Mouse (Mus musculus) ES-E14 (cell line): Measurements from ENCODE around the gene Nup88.

Source experiments
- CHD2 ChIP-seq: IDR thresholded peaks from 2 replicates; pipeline ENCODE4 v1.6.1; 2014; ENCODE audit warnings: mild to moderate bottlenecking, low read depth, low read length, inconsistent platforms
- HCFC1 ChIP-seq: IDR thresholded peaks from 2 replicates; pipeline ENCODE4 v1.6.1; 2012; ENCODE audit warnings: low read length, inconsistent platforms, borderline replicate concordance; ENCODE audit not compliant: insufficient read depth
- MAFK ChIP-seq: IDR thresholded peaks from 2 replicates; pipeline ENCODE4 v1.6.1; 2014; ENCODE audit warnings: mild to moderate bottlenecking, low read depth, low read length, inconsistent platforms; ENCODE audit not compliant: insufficient read depth
- ZC3H11A ChIP-seq: IDR thresholded peaks from 2 replicates; pipeline ENCODE4 v1.6.1; 2012; ENCODE audit warnings: low read depth, mild to moderate bottlenecking, inconsistent platforms, low read length, borderline replicate concordance
- ZNF384 ChIP-seq: IDR thresholded peaks from 2 replicates; pipeline ENCODE4 v1.6.1; 2012; ENCODE audit warnings: low read depth, low read length, inconsistent platforms

GRCm38 (mm10) chr11:70972586-70972985 lies 2.8 kb upstream of the Nup88 start:
- TF ChIP-seq ZC3H11A: no peak
- no peak for TF ChIP-seq CHD2
- TF ChIP-seq HCFC1: no peak
- TF ChIP-seq MAFK: no peak
- no peak for TF ChIP-seq ZNF384
